Mouse (Mus musculus) kidney, postnatal 4 days (tissue): ENCODE data around the gene Dtx4.

Experiments used
- DNase-seq, 2 experiments: peaks; one replicate each; pipeline ENCODE4 v3.0.0; 2021; ENCODE audit warnings: mixed read lengths in 2 of 2

The Dtx4 gene

GRCm38 (mm10) chr19:12465530-12466144, 35.6 kb downstream of the Dtx4 start:
- DNase-seq = no peak

- DNase-seq = no peak
These were observed 36.6 kb downstream of the Dtx4 start for GRCm38 (mm10) chr19:12464674-12465073.

DNA sequence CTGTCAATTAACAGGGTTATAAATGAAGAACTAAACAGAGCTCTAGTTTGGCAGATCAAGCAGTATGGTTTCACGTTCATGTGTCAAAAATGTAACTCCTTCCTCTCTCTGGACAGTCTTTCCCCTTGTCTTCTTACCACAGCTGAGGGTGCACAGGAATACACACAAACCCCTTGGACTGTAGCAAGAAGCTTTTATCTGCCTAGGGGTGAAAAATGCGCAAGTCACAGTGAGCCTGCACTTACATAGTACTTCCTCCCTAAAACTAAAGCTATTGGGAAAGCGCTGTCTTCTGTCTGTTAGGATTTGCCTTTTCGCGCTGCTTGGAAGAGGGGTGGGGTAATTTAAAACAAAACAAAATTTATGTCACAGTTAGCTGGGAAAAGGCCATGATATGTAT, 37.1 kb downstream of the Dtx4 start:
- no peak for DNase-seq

GRCm38 (mm10) chr19:12463722-12464035, 37.6 kb downstream of the Dtx4 start:
- DNase-seq = no peak

DNA sequence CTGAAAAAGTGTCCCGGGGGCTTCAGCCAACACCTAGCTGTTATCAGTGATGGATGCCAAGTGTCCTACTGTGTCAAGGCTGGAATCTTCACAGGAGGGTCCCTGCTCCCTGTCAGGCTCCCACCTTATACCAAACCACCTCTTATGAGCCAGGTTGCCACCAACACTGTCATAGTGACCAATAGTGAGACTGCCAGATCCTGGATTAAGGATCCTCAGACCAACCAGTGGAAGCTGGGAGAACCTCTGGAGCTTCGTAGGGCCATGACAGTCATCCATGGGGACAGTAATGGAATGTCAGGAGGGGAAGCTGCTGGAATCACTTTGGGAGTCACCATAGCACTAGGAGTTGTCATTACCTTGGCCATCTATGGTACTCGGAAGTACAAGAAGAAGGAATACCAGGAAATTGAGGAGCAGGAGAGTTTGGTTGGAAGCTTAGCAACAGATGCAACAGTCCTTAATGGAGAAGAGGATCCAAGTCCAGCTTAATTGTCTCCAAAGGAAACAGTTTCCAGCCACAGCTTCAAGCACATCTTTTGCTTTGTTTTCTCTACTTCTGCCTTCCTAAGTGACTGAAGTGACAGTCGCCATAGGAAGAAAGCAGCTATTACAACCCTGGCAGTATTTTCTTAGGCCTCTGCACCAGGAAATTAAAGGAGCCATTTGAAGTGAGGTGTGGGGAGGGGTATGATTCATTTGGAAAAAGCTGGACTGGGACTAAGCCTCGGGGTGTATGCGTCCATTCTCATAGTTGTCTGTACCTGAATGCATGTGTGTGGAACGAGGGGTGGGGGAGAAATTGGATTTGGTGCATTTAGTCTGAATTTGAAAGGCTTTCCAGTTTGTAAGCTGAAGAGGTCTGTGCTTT, 38.2 kb downstream of the Dtx4 start:
- no peak for DNase-seq

GRCm38 (mm10) chr19:12460282-12461249, 40.7 kb downstream of the Dtx4 start, which contains the start of gene Mpeg1:
Gene Mpeg1 (plus strand): TSS chr19:12460779.
- no peak for DNase-seq

GRCm38 (mm10) chr19:12459516-12459915, 41.7 kb downstream of the Dtx4 start:
- no peak for DNase-seq

- no peak for DNase-seq
These were observed 43.7 kb downstream of the Dtx4 start for GRCm38 (mm10) chr19:12457401-12458066.

GRCm38 (mm10) chr19:12445014-12445413, 56.2 kb downstream of the Dtx4 start:
- no peak for DNase-seq

GRCm38 (mm10) chr19:12442560-12442959, 58.7 kb downstream of the Dtx4 start:
- DNase-seq = no peak

GRCm38 (mm10) chr19:12440103-12440725, 61.0 kb downstream of the Dtx4 start:
- DNase-seq = no peak

DNA sequence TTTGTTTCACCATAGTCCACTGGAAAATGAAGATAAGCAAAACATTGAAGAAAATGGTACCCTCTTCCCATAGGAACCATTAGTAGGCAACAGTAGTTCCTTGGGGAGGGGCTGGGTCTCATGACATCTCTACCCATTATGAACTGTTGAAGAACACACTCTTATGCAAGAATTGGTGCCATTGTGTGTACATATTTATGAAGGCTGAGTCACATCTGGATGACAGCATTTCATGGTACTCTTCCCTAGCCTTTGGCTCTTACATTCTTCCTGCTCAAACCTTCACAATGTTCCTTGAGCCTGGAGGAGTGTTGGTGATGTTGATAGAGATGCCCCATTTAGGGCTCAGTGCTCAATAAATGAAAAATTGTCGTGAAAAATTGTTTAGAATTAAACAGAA, 61.7 kb downstream of the Dtx4 start:
- DNase-seq = no peak

DNA sequence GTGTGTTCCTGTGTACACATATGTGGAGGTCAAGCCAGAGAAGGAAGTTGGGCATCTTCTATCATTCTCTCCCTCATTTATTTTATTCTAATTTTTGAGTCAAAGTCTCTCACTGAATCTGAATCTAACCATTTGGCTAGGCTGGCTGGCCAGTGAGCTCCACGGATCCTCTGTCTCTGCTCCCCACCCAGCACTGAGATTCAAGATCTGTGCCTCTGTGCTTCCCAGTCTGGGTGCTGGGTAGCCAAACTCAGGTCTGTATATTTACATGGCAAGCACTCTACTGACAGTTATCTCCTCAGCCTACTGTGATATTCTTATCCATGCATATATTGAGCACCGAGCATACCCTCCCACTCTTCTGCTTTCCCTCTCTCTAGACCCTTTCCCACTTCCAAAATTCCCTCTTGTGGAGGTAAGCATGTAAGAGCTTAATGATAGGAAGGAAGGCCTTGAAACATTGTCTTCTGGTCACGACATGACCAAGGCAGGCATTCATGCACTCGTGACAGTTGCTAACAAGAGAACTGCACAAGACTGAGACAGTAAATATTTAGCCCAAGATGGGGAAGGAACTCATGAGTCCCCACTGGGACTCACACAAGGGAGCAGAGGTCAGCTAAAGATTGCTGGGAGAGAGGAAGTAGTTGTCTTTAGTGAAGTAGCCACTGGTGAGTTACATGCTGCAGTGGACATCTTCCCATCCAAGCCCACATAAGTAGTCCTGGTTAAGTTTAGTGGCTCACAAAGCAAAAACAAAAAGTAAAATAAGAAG, 65.3 kb downstream of the Dtx4 start:
- DNase-seq = no peak

DNA sequence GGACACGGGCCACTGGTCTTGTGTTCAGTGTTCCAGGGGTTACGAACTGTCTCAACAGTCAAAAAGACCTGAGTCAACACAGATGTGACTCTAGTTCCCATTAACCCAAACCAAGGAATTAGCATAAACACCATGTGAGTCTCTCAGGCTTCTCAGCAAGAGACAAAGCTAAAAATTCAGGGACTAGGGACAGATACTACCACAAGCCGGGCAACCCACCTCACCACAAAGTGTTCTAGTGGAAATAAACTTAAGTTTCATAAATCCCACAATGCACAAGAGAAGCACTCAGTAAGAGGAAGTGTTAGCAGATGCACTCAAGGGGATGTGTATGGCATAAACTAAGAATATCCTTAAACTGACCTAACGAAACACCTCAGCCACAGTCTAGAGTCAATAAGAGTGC, 66.2 kb downstream of the Dtx4 start:
- no peak for DNase-seq

- DNase-seq = peak; percentile 14 to 51
These were observed 68.2 kb downstream of the Dtx4 start for GRCm38 (mm10) chr19:12433033-12433432.

- no peak for DNase-seq
These were observed 73.6 kb downstream of the Dtx4 start, which contains the start of gene Pfpl for GRCm38 (mm10) chr19:12427605-12428004. Gene Pfpl (plus strand): TSS chr19:12427905.

DNA sequence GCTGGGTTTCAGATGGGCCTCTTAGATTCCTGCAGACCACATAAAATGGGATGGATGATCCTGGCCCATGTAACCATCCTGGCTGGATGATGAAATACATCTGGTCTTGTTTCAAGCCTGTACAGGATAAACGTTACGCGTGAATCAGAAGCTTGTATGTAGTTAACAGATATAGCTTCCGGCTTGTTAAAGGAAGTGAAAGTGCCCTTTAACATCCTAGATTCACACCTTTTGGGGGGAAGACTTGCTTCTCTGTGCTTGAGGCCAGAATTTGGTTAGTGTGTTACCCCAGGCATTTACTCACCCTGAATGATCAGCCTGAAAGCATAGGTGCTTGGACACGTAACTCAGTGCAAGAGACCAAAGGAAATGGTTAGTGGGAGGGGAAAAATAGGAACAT, 74.2 kb downstream of the Dtx4 start:
- DNase-seq = no peak

GRCm38 (mm10) chr19:12421680-12422079, 79.6 kb downstream of the Dtx4 start:
- DNase-seq = no peak

- no peak for DNase-seq
These were observed 80.7 kb downstream of the Dtx4 start for GRCm38 (mm10) chr19:12420555-12420954.

DNA sequence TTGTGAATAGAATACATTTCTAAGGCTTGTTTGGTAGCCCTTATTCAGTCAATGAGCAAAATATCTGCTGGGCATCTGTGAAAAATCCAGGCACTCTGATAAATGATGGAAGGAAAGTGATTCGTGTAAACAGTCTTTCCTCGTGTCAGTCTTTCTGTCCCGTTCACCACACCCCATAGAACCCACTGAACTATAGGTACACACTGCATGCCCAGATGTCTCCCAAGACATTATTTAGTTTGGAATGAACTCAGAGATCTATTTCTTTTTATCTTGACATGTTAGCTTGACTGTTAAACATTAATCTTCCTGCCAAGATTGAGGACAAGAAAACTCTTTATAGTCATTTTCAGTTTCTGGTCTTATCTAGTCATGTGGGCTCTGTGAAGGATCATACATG, 82.9 kb downstream of the Dtx4 start:
- no peak for DNase-seq

DNA sequence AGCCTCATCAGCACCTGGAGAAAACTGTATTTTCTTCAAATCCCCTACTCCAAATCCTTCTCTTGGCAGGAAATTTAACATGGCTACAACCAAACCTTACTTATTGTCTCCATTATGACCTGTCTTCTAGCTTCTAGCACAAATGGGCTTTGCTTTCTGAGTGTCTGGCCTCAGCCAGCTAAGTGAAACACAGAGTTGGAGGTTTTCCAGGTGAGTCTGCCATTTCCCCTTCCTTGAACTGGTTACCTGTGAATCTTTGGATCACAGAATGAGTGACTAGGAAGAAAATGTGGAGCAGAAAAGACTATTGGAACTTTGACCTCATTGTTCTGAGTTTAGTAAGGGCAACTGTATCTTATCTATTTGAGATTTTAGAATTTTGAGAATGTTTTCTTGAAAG, 83.9 kb downstream of the Dtx4 start, which contains the start of gene Olfr1441:
Gene Olfr1441, plus strand, starts transcription at position 73 of the 400 bp plus-strand sequence.
- no peak for DNase-seq
